9 mouse cellular contexts compared by ENCODE assay signal in genomic region chr2:173257610-173258009, GRCm38 (mm10). TPM values are rescaled to one million over a fixed set of nuclear protein-coding genes. Genes with fewer than 3 reads are reported as not detected.
DNase-seq lines count a peak whose midpoint lies in the region; ATAC-seq lines count a peak whose summit lies in the region.
"Had no signal": no experiment of that assay in that cellular context is flagged by ENCODE, and none has a peak within 500 bp of the region (broad histone marks: within the 10 kb centered on the region; RNA-seq: fewer than 3 reads in every experiment).

No protein-coding gene starts in this region.

- no peaks in the 10 kb centered on the region for H3K27me3 ChIP-seq in limb, embryonic 13.5 days
- H3K27me3 ChIP-seq in limb, embryonic 10.5 days (ENCODE audit: low read depth, poor library complexity, severe bottlenecking), result peaks cover 12% of the 10 kb centered on the region; the same call in 1 of the 2 replicates
- no peaks in the 10 kb centered on the region for H3K27me3 ChIP-seq in embryonic facial prominence, embryonic 15.5 days
- H3K27me3 ChIP-seq in heart, embryonic 14.5 days (ENCODE audit: control insufficient read depth, insufficient read depth, low read length), result no peaks in the 10 kb centered on the region
- no peaks in the 10 kb centered on the region for H3K27me3 ChIP-seq in midbrain, embryonic 15.5 days (replicated peaks)

- no peak overlapping the region for H3K4me2 ChIP-seq in limb, embryonic 13.5 days (replicated peaks)
- H3K4me2 ChIP-seq in embryonic facial prominence, embryonic 15.5 days (replicated peaks), result no peak overlapping the region
- peak overlapping the region; percentile 21; the same call in 1 of the 2 replicates for H3K4me2 ChIP-seq in heart, embryonic 14.5 days (ENCODE audit: low read length)
- no peak overlapping the region for H3K4me2 ChIP-seq in midbrain, embryonic 15.5 days

- no peak overlapping the region for H3K9ac ChIP-seq in limb, embryonic 13.5 days
- no peak overlapping the region for H3K9ac ChIP-seq in embryonic facial prominence, embryonic 15.5 days
- peak overlapping the region; percentile 31 for H3K9ac ChIP-seq in heart, embryonic 14.5 days (ENCODE audit: low read length)
- H3K9ac ChIP-seq in midbrain, embryonic 15.5 days, result no peak overlapping the region

- H3K27ac ChIP-seq in limb, embryonic 13.5 days, result peak overlapping the region; percentile 23; the same call in 1 of the 2 replicates
- H3K27ac ChIP-seq in limb, embryonic 10.5 days, result no peak overlapping the region; the same call in 1 of the 2 replicates
- peak overlapping the region; percentile 66 for H3K27ac ChIP-seq in embryonic facial prominence, embryonic 15.5 days (replicated peaks)
- peak overlapping the region; percentile 30 to 74 for H3K27ac ChIP-seq in heart, embryonic 14.5 days (replicated peaks in 1 of 2; ENCODE audit: control insufficient read depth in 1 of 2, insufficient read depth in 1 of 2, low read depth in 2 of 2, low read length in 2 of 2)
- H3K27ac ChIP-seq in midbrain, embryonic 15.5 days, result peak overlapping the region; percentile 48

- H3K4me1 ChIP-seq in limb, embryonic 13.5 days, result peaks cover 98% of the 10 kb centered on the region
- peaks cover 94% of the 10 kb centered on the region for H3K4me1 ChIP-seq in limb, embryonic 10.5 days
- H3K4me1 ChIP-seq in embryonic facial prominence, embryonic 15.5 days, result peaks cover 97% of the 10 kb centered on the region
- H3K4me1 ChIP-seq in heart, embryonic 14.5 days (ENCODE audit: control insufficient read depth in 2 of 2, insufficient read depth in 2 of 2, low read length in 2 of 2), result peaks cover 79 to 92% of the 10 kb centered on the region in 2 experiments
- H3K4me1 ChIP-seq in midbrain, embryonic 15.5 days, result peaks cover 87% of the 10 kb centered on the region

- 46% methylated on average over 7 of the region's 7 CpGs for WGBS in limb, embryonic 13.5 days
- WGBS in limb, embryonic 10.5 days, result 57% methylated on average over 7 of the region's 7 CpGs
- WGBS in embryonic facial prominence, embryonic 15.5 days, result 26% methylated on average over 7 of the region's 7 CpGs
- 19% methylated on average over 6 of the region's 7 CpGs for WGBS in heart, embryonic 14.5 days
- WGBS in midbrain, embryonic 15.5 days, result 24% methylated on average over 7 of the region's 7 CpGs

- DNase-seq in limb, embryonic 10.5 days (ENCODE audit: low spot score), result no peak
- DNase-seq in layer of hippocampus, adult 8-10 months (ENCODE audit: low spot score in 2 of 2), result peak; percentile 79 to 82
- DNase-seq in spleen, adult 12 weeks (ENCODE audit: low spot score), result no peak

- H3K4me3 ChIP-seq in limb, embryonic 13.5 days, result no peak overlapping the region
- no peak overlapping the region for H3K4me3 ChIP-seq in limb, embryonic 10.5 days
- H3K4me3 ChIP-seq in embryonic facial prominence, embryonic 15.5 days (replicated peaks), result no peak overlapping the region
- no peak overlapping the region for H3K4me3 ChIP-seq in heart, embryonic 14.5 days (ENCODE audit: control insufficient read depth in 1 of 2, insufficient read depth in 1 of 2, low read depth in 1 of 2, low read length in 2 of 2)
- H3K4me3 ChIP-seq in midbrain, embryonic 15.5 days, result no peak overlapping the region

- peak; percentile 20; the same call in 1 of the 2 replicates for ATAC-seq in limb, embryonic 13.5 days (ENCODE audit: low FRiP score, low read depth)
- peak; percentile 36 for ATAC-seq in embryonic facial prominence, embryonic 15.5 days (ENCODE audit: insufficient number of reproducible peaks, low FRiP score, low TSS enrichment, low read depth)
- peak; percentile 58 for ATAC-seq in heart, embryonic 14.5 days (ENCODE audit: insufficient number of reproducible peaks, insufficient read depth, low FRiP score, low read depth)
- peak; percentile 60 for ATAC-seq in midbrain, embryonic 15.5 days (replicated peaks)
- ATAC-seq in megakaryocyte, adult 5-6 weeks (ENCODE audit: poor library complexity, severe bottlenecking), result no peak

- no peaks in the 10 kb centered on the region for H3K9me3 ChIP-seq in limb, embryonic 13.5 days
- no peaks in the 10 kb centered on the region for H3K9me3 ChIP-seq in limb, embryonic 10.5 days (replicated peaks)
- H3K9me3 ChIP-seq in embryonic facial prominence, embryonic 15.5 days (replicated peaks), result no peaks in the 10 kb centered on the region
- no peaks in the 10 kb centered on the region for H3K9me3 ChIP-seq in heart, embryonic 14.5 days (ENCODE audit: control insufficient read depth, low read length)
- no peaks in the 10 kb centered on the region for H3K9me3 ChIP-seq in midbrain, embryonic 15.5 days

- H3K36me3 ChIP-seq in limb, embryonic 13.5 days, result no peaks in the 10 kb centered on the region
- no peaks in the 10 kb centered on the region for H3K36me3 ChIP-seq in limb, embryonic 10.5 days
- no peaks in the 10 kb centered on the region for H3K36me3 ChIP-seq in embryonic facial prominence, embryonic 15.5 days
- H3K36me3 ChIP-seq in heart, embryonic 14.5 days (ENCODE audit: control insufficient read depth, insufficient read depth, low read length), result no peaks in the 10 kb centered on the region
- no peaks in the 10 kb centered on the region for H3K36me3 ChIP-seq in midbrain, embryonic 15.5 days (replicated peaks)
- H3K36me3 ChIP-seq: G1E had no signal

RNA-seq across cellular contexts. Expression of gene Pmepa1, which starts 18.7 kb away (rescaled TPM):
- 5.6 and 6.0 TPM in 2 replicates for polyA plus RNA-seq in limb, embryonic 13.5 days (2015; fragmentation: Nextera tagmentation; extraction: Ambion mirVana)
- 1.1 and 2.0 TPM in 2 replicates for polyA plus RNA-seq in limb, embryonic 10.5 days (2016; fragmentation: Nextera tagmentation; extraction: Ambion mirVana)
- 8.7 and 9.0 TPM in 2 replicates for polyA plus RNA-seq in embryonic facial prominence, embryonic 15.5 days (2015; fragmentation: Nextera tagmentation; extraction: Ambion mirVana)
- 5.3 and 6.5 TPM in 2 replicates for polyA plus RNA-seq in heart, embryonic 14.5 days (2014; fragmentation: Nextera tagmentation; extraction: Ambion mirVana)
- 10 to 100 TPM; 15.0 to 37.8 (median 25.3) TPM for total RNA-seq in layer of hippocampus, adult 8-10 months (2022)
- 4.1 and 4.6 TPM in 2 replicates for polyA plus RNA-seq in midbrain, embryonic 15.5 days (2015; fragmentation: Nextera tagmentation; extraction: Ambion mirVana)
- 0.84 and 1.2 TPM in 2 replicates for total RNA-seq in megakaryocyte, adult 5-6 weeks (2015)
- 0.04 and 0.07 TPM in 2 replicates for total RNA-seq in megakaryocyte, adult 5-6 weeks (2017)
- polyA plus RNA-seq: G1E had no signal

RNA-seq across cellular contexts. Expression of gene Zbp1, which starts 38.9 kb away (rescaled TPM):
- 0.43 and 0.45 TPM in 2 replicates for polyA plus RNA-seq in limb, embryonic 13.5 days (2015; fragmentation: Nextera tagmentation; extraction: Ambion mirVana)
- polyA plus RNA-seq in limb, embryonic 10.5 days (2016; fragmentation: Nextera tagmentation; extraction: Ambion mirVana), result not detected in 2 replicates
- polyA plus RNA-seq in embryonic facial prominence, embryonic 15.5 days (2015; fragmentation: Nextera tagmentation; extraction: Ambion mirVana), result 0.63 and 1.5 TPM in 2 replicates
- polyA plus RNA-seq in heart, embryonic 14.5 days (2014; fragmentation: Nextera tagmentation; extraction: Ambion mirVana), result 1.2 TPM in 1 of 2 replicates, not detected in the other
- total RNA-seq in layer of hippocampus, adult 8-10 months (2022), result 1 to 10 TPM in 2 of 4 experiments, not detected in 2; 1.5 to 2.5 TPM
- polyA plus RNA-seq in midbrain, embryonic 15.5 days (2015; fragmentation: Nextera tagmentation; extraction: Ambion mirVana), result 0.22 and 1.1 TPM in 2 replicates
- 54.6 and 63.0 TPM in 2 replicates for total RNA-seq in megakaryocyte, adult 5-6 weeks (2015)
- 35.6 and 56.8 TPM in 2 replicates for total RNA-seq in megakaryocyte, adult 5-6 weeks (2017)
- polyA plus RNA-seq: G1E had no signal

Comparison
In these comparisons a context has a peak if more than half of its experiments do, and no peak if none do; other contexts are left out.
1. DNase-seq: peak in layer of hippocampus, adult 8-10 months (2 of 2); none in limb, embryonic 10.5 days (single experiment) and spleen, adult 12 weeks (single experiment).